17 mouse cellular contexts compared by ENCODE assay signal in the genomic region with DNA sequence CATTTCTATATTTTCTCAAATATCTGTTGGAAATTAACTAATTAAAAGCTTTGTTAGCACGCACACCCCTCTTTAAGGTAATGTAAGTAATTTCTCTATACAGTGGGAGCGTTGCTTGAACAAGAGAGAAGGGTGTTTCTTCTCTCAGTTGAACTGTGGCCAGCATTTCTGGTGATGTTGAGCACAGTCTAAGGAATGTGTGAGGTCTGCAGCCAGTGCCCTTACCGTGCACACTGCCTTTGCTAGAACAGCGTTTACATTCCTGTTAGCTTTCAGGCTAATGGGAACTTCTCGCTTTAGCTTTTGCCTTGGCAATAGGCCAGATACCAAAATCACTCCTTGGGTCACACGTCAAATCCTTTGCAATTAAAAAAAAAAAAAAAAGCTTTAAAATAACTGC. TPM values are rescaled to one million over a fixed set of nuclear protein-coding genes. Genes with fewer than 3 reads are reported as not detected.
DNase-seq lines count a peak whose midpoint lies in the region; ATAC-seq lines count a peak whose summit lies in the region.
"Had no signal": no experiment of that assay in that cellular context is flagged by ENCODE, and none has a peak within 500 bp of the region (broad histone marks: within the 10 kb centered on the region; RNA-seq: fewer than 3 reads in every experiment).

No protein-coding gene starts in this region.

- intact Hi-C loops in heart, postnatal 36 days (cut with DNase I): no loop called here

- H3K36me3 ChIP-seq in heart, embryonic 12.5 days: no peaks in the 10 kb centered on the region
- no peaks in the 10 kb centered on the region for H3K36me3 ChIP-seq in limb, embryonic 11.5 days (ENCODE audit: control insufficient read depth, insufficient read depth, low read length)
- H3K36me3 ChIP-seq in limb, embryonic 10.5 days: no peaks in the 10 kb centered on the region
- H3K36me3 ChIP-seq: hindbrain, embryonic 13.5 days had no signal

- ATAC-seq in heart, embryonic 12.5 days (ENCODE audit: insufficient number of reproducible peaks, low FRiP score): 0 out of 2 replicates have a peak, but pooled peaks have one; percentile 33
- 0 out of 2 replicates have a peak, but pooled peaks have one; percentile 60 for ATAC-seq in limb, embryonic 11.5 days (ENCODE audit: insufficient number of reproducible peaks, low FRiP score, low TSS enrichment, low read depth)
- ATAC-seq in CD4-positive, CD25-positive, alpha-beta regulatory T cell, adult 4 months: no peak
- ATAC-seq: liver, postnatal 0 days had no signal

- WGBS in heart, embryonic 12.5 days: 35% methylated on average over 6 of the region's 6 CpGs
- 78% methylated on average over 6 of the region's 6 CpGs for WGBS in limb, embryonic 11.5 days
- 89% methylated on average over 6 of the region's 6 CpGs for WGBS in limb, embryonic 10.5 days

- H3K9me3 ChIP-seq in heart, embryonic 12.5 days (replicated peaks): no peaks in the 10 kb centered on the region
- no peaks in the 10 kb centered on the region for H3K9me3 ChIP-seq in limb, embryonic 11.5 days (ENCODE audit: control insufficient read depth, low read length)
- H3K9me3 ChIP-seq in limb, embryonic 10.5 days (replicated peaks): no peaks in the 10 kb centered on the region
- H3K9me3 ChIP-seq: hindbrain, embryonic 13.5 days had no signal

- DNase-seq in heart, postnatal 36 days: no peak
- no peak for DNase-seq in limb, embryonic 11.5 days (ENCODE audit: low spot score)
- DNase-seq in limb, embryonic 10.5 days (ENCODE audit: low spot score): no peak
- DNase-seq in adipocyte (ENCODE audit: low spot score): peak; percentile 63
- peak; percentile 26 for DNase-seq in lung, postnatal 10 days
- no peak for DNase-seq in thymus, postnatal 0 days (ENCODE audit: low spot score)
- DNase-seq: cerebellum, adult 9-11 months; gastrocnemius, adult 2 months; heart, adult 2 months; kidney, adult 18-20 months; liver; liver, postnatal 0 days; right cerebral cortex, adult 18-20 months; thymus, postnatal 14 days had no signal

- no peak overlapping the region for H3K4me2 ChIP-seq in heart, embryonic 12.5 days
- H3K4me2 ChIP-seq in limb, embryonic 11.5 days (ENCODE audit: low read depth, severe bottlenecking): no peak overlapping the region
- H3K4me2 ChIP-seq: hindbrain, embryonic 13.5 days had no signal

- no peak overlapping the region for H3K4me3 ChIP-seq in heart, embryonic 12.5 days
- no peak overlapping the region for H3K4me3 ChIP-seq in limb, embryonic 11.5 days (ENCODE audit: low read depth, low read length)
- no peak overlapping the region for H3K4me3 ChIP-seq in limb, embryonic 10.5 days
- H3K4me3 ChIP-seq: gastrocnemius, adult 2 months; heart, adult 2 months; hindbrain, embryonic 13.5 days had no signal

- no peak overlapping the region for H3K9ac ChIP-seq in heart, embryonic 12.5 days
- no peak overlapping the region for H3K9ac ChIP-seq in limb, embryonic 11.5 days (ENCODE audit: low read length)
- H3K9ac ChIP-seq: hindbrain, embryonic 13.5 days; liver, postnatal 0 days had no signal

- H3K4me1 ChIP-seq in heart, embryonic 12.5 days (replicated peaks): peaks cover 13% of the 10 kb centered on the region
- H3K4me1 ChIP-seq in limb, embryonic 11.5 days (ENCODE audit: control insufficient read depth, insufficient read depth, low read length): 0 out of 2 replicates have a peak, but pooled peaks cover 2% of the 10 kb centered on the region
- no peaks in the 10 kb centered on the region for H3K4me1 ChIP-seq in limb, embryonic 10.5 days

- H3K27me3 ChIP-seq in heart, embryonic 12.5 days (replicated peaks): no peaks in the 10 kb centered on the region
- no peaks in the 10 kb centered on the region for H3K27me3 ChIP-seq in limb, embryonic 11.5 days (ENCODE audit: control insufficient read depth, insufficient read depth, low read length)
- no peaks in the 10 kb centered on the region for H3K27me3 ChIP-seq in limb, embryonic 10.5 days (ENCODE audit: low read depth, poor library complexity, severe bottlenecking)
- H3K27me3 ChIP-seq: hindbrain, embryonic 13.5 days had no signal

- H3K27ac ChIP-seq in heart, embryonic 12.5 days (ENCODE audit: poor library complexity, severe bottlenecking): no peak overlapping the region
- H3K27ac ChIP-seq in limb, embryonic 11.5 days (replicated peaks; ENCODE audit: low read depth, low read length): no peak overlapping the region
- H3K27ac ChIP-seq in limb, embryonic 10.5 days: no peak overlapping the region
- H3K27ac ChIP-seq: gastrocnemius, adult 2 months; heart, adult 2 months had no signal

RNA-seq across cellular contexts. Expression of gene Gm10645, which starts 20.4 kb away (rescaled TPM):
- 0.64 and 1.1 TPM in 2 replicates for polyA plus RNA-seq in heart, embryonic 12.5 days (2016; fragmentation: Nextera tagmentation; extraction: Ambion mirVana)
- total RNA-seq in heart, postnatal 36 days (2021): not detected
- 0.93 and 1.4 TPM in 2 replicates for polyA plus RNA-seq in limb, embryonic 11.5 days (2014; fragmentation: Nextera tagmentation; extraction: Ambion mirVana)
- 0.60 and 1.3 TPM in 2 replicates for polyA plus RNA-seq in limb, embryonic 10.5 days (2016; fragmentation: Nextera tagmentation; extraction: Ambion mirVana)
- polyA plus RNA-seq in thymus, postnatal 0 days (2015; fragmentation: Nextera tagmentation; extraction: Ambion mirVana): 0.56 and 0.90 TPM in 2 replicates
- polyA plus RNA-seq in CD4-positive, CD25-positive, alpha-beta regulatory T cell, adult 4 months (2017; shearing (Covaris generic)): not detected
- total RNA-seq: gastrocnemius, adult 2 months had no signal

RNA-seq across cellular contexts. Expression of gene Tbc1d9, which starts 21.2 kb away (rescaled TPM):
- 1.3 and 1.4 TPM in 2 replicates for polyA plus RNA-seq in heart, embryonic 12.5 days (2016; fragmentation: Nextera tagmentation; extraction: Ambion mirVana)
- total RNA-seq in heart, postnatal 36 days (2021): 1 to 10 TPM; 2.2 to 3.3 TPM
- 1.6 TPM in 2 replicates for polyA plus RNA-seq in limb, embryonic 11.5 days (2014; fragmentation: Nextera tagmentation; extraction: Ambion mirVana)
- 1.1 and 1.7 TPM in 2 replicates for polyA plus RNA-seq in limb, embryonic 10.5 days (2016; fragmentation: Nextera tagmentation; extraction: Ambion mirVana)
- polyA plus RNA-seq in thymus, postnatal 0 days (2015; fragmentation: Nextera tagmentation; extraction: Ambion mirVana): 1.2 and 1.4 TPM in 2 replicates
- polyA plus RNA-seq in CD4-positive, CD25-positive, alpha-beta regulatory T cell, adult 4 months (2017; shearing (Covaris generic)): under 1 TPM; 0.09 to 0.14 TPM

Comparison
In these comparisons a context has a peak if more than half of its experiments do, and no peak if none do; other contexts are left out.
1. DNase-seq: peak in adipocyte (single experiment) and lung, postnatal 10 days (single experiment); none in heart, postnatal 36 days (0 of 2), limb, embryonic 11.5 days (single experiment), limb, embryonic 10.5 days (single experiment) and thymus, postnatal 0 days (single experiment).